Mouse (Mus musculus): Measurements from ENCODE around the gene Cep68.

Cep68 gene

DNA sequence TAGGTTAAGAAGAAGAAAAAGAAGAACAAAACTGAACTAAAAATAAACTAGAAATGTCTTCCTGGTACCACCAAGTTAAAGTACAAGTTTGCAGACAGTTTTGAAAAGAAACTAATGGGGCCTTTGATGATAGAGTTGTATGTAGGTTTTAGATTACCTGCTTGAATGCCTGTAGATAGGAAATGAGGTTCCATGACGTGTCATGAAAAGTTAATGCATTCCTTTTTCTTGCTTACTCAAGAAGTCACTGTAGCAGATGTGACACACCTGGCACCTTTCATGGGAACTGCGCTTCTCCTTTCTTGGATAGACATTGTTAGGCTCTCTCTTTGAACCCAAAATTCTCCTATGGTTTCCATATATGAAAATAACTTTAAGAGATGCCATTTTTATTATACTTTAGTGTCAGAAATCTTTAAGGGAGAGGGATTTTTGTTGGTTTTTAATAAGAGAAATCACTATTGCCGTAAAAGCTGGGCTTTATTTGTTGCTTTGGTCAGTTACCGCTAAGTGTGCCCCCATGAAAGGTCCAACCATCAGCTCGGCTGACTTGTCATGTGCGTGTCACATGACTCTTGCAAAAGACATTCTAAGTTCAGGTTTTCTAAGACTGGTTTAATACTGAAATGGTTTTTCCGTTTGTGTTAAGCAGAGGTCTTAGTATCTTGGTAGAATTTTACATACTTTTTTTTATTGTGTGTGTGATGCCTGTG lies 46.8 kb downstream of the Cep68 start:
- peak; percentile 43 for DNase-seq

DNA sequence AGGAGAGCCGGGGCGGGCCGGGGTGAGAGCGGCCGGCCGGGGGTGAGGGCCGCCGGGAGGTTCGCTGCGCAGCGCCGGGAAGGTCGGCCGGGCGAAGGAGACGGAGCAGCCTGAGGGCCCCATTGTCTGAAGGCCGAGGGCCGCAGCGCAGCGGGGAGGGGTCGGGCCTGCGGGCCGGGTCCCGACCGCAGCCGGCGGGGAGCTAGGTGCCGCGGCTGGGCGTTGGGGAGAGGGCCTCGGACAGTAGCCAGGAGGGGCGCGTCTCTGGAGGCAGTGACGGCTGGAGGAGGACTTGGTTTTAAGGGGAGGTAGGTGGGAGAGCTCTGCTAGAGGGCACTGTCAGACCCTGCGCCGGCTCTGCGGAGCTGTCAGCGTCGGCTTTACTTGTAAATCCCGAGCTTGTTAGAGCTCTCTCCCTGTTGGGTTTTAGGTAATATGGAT lies 47.5 kb downstream of the Cep68 start:
- DNase-seq = peak; percentile 39

DNA sequence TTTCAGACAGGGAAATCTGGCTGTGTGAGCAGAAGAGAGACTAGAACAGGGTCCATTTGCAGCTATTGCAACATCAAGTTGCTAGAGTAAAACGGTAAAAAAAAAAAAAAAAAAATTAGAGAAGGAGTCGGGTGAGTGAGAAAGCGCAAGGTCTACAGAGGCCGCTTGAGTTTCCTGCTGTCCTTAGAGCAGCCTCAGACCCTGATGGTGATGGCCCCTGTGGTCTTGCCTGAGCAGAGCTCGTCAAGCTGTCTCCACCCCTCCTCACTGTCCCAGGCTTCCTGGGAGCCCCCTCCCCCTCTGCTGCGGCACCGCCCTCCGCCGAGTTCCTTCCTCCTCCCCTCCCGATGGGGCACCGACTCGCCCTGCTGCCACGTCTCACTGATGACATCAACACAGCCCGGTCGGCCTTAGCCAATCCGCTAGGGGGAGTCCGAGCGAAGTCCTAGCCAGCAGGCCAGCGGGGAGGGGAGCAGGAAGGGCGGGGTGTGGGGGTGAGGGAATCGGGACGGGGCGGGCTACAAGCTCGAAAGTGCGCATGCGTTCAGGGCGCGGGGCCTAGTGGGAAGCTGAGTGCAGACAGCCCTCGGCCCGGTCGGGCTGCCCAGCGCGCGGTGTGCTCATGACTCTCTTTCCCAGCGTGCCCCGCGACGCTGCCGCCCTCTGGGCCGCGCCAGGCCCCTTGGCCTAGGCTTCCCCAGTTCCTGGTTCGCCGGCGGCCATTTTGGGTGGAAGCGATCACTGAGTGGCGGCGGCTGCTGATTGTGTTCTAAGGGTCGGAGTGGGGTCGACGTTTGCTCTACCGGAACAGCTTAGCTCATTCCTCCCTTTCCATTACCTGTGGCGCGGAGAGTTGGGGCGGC lies 48.3 kb downstream of the Cep68 start, which contains the start of gene Rab1a:
Gene Rab1a (plus strand): TSS at position 720 of the 863 bp plus-strand sequence.
- DNase-seq = peak; percentile 100

DNA sequence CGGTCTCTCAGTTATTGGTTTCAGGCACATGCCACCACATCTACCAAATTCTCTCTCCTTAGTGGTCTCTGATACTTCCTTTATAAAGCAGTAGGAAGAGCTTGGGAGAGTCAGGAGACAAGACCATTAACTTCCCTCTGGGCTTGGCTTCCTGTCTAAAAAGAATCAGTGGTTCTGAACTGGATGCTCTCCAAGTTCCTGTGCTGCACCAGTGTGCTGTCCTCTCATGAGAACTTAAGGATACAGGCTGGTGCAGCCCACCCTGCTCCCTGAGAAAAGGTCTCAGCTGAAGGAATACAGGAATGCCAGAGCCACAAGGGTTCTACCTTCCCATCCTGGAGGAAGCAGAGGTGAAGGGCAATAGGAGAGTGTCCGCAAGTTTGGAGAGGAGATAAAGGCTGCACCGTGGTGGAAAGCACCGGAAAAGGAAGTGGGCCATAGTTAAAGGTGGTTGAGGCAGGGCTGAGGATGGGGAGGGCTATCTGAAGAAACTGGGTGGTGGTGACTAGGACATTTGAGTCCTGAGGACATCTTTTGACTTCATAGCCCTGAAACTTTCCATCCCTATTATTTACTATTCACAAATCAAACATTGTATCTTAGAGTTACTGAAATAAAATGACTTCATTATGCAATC lies 56.0 kb downstream of the Cep68 start:
- DNase-seq = no peak

DNA sequence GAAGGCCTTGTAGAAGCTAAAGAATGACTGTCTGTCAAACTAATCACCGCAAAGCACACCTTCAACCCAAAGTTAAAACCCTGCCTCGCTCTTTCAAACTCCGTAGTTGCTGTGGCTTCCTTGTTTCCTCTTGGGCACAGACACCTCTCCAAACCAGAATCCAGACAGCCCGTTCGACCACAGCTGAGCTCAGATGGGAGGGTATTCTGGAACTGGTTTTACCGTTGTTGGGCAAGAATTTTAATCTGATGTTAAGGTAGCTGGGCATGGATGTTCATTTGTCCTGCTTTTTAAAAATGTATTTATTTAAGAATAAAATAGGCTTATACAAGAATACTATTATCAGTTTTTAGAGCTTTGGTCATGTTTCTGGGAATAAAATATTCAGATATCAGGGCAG lies 62.0 kb downstream of the Cep68 start:
- DNase-seq = no peak
